Mouse (Mus musculus) MEL (cell line): ENCODE measurements around the gene Bscl2. TPM values are rescaled to one million over a fixed set of nuclear protein-coding genes. Genes with fewer than 3 reads are reported as not detected.
A peak's percentile ranks its signal among the peaks of the same experiment; 100 is the strongest.

ENCODE experiments used
- DNase-seq: peaks from one replicate; pipeline ENCODE4 v3.0.0; 2011; ENCODE audit warnings: low read depth, low spot score
- H3K27ac ChIP-seq: 2 replicates; pipeline ENCODE4 v1.5.1; 2012; ENCODE audit warnings: low read depth, mild to moderate bottlenecking, control low read depth, low read length, moderate library complexity; ENCODE audit not compliant: control insufficient read depth
- H3K27me3 ChIP-seq, 2 experiments: fragments of 150-350 bp in 1 of 2; sonication (generic) in 1 of 2; 2 replicates each; pipeline ENCODE4 v1.6.1; 2012; ENCODE audit warnings: low read length in 2 of 2, mild to moderate bottlenecking in 2 of 2, improper control_type of control experiment in 1 of 2, moderate library complexity in 1 of 2; ENCODE audit not compliant: insufficient read depth in 2 of 2, control insufficient read depth in 1 of 2
- H3K36me3 ChIP-seq, 2 experiments: 2 replicates each; pipeline ENCODE4 v1.6.1; 2012 to 2014; ENCODE audit warnings: low read length in 2 of 2, improper control_type of control experiment in 1 of 2, inconsistent platforms in 1 of 2, mild to moderate bottlenecking in 1 of 2; ENCODE audit not compliant: insufficient read depth in 2 of 2, control insufficient read depth in 1 of 2
- H3K4me1 ChIP-seq, 2 experiments: fragments of 150-350 bp in 1 of 2; sonication (generic) in 1 of 2; 2 replicates each; pipeline ENCODE4 v1.6.1; 2012; ENCODE audit warnings: low read length in 2 of 2, improper control_type of control experiment in 1 of 2, mild to moderate bottlenecking in 1 of 2; ENCODE audit not compliant: insufficient read depth in 2 of 2, control insufficient read depth in 1 of 2
- H3K4me3 ChIP-seq, 2 experiments: fragments of 150-350 bp in 1 of 2; sonication (generic) in 1 of 2; 2 replicates each; pipeline ENCODE4 v1.5.1; 2012; ENCODE audit warnings: low read depth in 2 of 2, low read length in 2 of 2, mild to moderate bottlenecking in 2 of 2, moderate library complexity in 2 of 2, control low read depth in 1 of 2, improper control_type of control experiment in 1 of 2; ENCODE audit not compliant: control insufficient read depth in 1 of 2, insufficient read depth in 1 of 2
- H3K79me2 ChIP-seq: 2 replicates; pipeline ENCODE4 v1.6.1; 2012; ENCODE audit warnings: mild to moderate bottlenecking, low read length, moderate library complexity; ENCODE audit not compliant: control insufficient read depth, poor library complexity, insufficient read depth
- H3K9ac ChIP-seq: 2 replicates; pipeline ENCODE4 v1.6.1; 2012; ENCODE audit warnings: low read depth, mild to moderate bottlenecking, control low read depth, low read length, moderate library complexity; ENCODE audit not compliant: control insufficient read depth, poor library complexity, severe bottlenecking
- H3K9me3 ChIP-seq: fragments of 150-350 bp; sonication (generic); replicated peaks from 2 replicates; pipeline ENCODE4 v1.6.1; 2012; ENCODE audit warnings: mild to moderate bottlenecking, low read length, improper control_type of control experiment, moderate library complexity; ENCODE audit not compliant: insufficient read depth
- CHD1 ChIP-seq: IDR thresholded peaks from 2 replicates; pipeline ENCODE4 v1.6.1; 2012; ENCODE audit warnings: low read depth, mild to moderate bottlenecking, inconsistent platforms, low read length, improper control_type of control experiment
- CHD2 ChIP-seq: IDR thresholded peaks from 2 replicates; pipeline ENCODE4 v1.6.1; 2011; ENCODE audit warnings: low read length, improper control_type of control experiment
- CTCF ChIP-seq, 3 experiments: IDR thresholded peaks in 2 of 3; conservative IDR thresholded peaks in 1 of 3; 2 replicates each; pipeline ENCODE4 v1.5.1; 2011 to 2012; ENCODE audit warnings: low read length in 3 of 3, low read depth in 2 of 3, mild to moderate bottlenecking in 2 of 3, improper control_type of control experiment in 1 of 3, inconsistent platforms in 1 of 3, mixed read lengths in 1 of 3, moderate library complexity in 1 of 3; ENCODE audit not compliant: control insufficient read depth in 1 of 3, insufficient read depth in 1 of 3, poor library complexity in 1 of 3, severe bottlenecking in 1 of 3
- E2F4 ChIP-seq: IDR thresholded peaks from 2 replicates; pipeline ENCODE4 v1.6.1; 2011; ENCODE audit warnings: low read depth, low read length, improper control_type of control experiment, borderline replicate concordance
- ELF1 ChIP-seq: IDR thresholded peaks from 2 replicates; pipeline ENCODE4 v1.6.1; 2014; ENCODE audit warnings: low read depth, mild to moderate bottlenecking, inconsistent platforms, low read length, improper control_type of control experiment, moderate library complexity
- EP300 ChIP-seq, 2 experiments: IDR thresholded peaks; 2 replicates each; pipeline ENCODE4 v1.6.1; 2011; ENCODE audit warnings: improper control_type of control experiment in 2 of 2, low read length in 2 of 2, low read depth in 1 of 2, mild to moderate bottlenecking in 1 of 2
- HCFC1 ChIP-seq: IDR thresholded peaks from 2 replicates; pipeline ENCODE4 v1.6.1; 2012; ENCODE audit warnings: low read depth, mild to moderate bottlenecking, inconsistent platforms, low read length, improper control_type of control experiment, moderate library complexity
- JUND ChIP-seq: IDR thresholded peaks from 2 replicates; pipeline ENCODE4 v1.6.1; 2011; ENCODE audit warnings: low read depth, mild to moderate bottlenecking, improper control_type of control experiment, low read length
- KAT2A ChIP-seq: conservative IDR thresholded peaks from 2 replicates; pipeline ENCODE4 v1.6.1; 2012; ENCODE audit warnings: low read depth, low read length, improper control_type of control experiment, inconsistent platforms
- MAFK ChIP-seq: IDR thresholded peaks from 2 replicates; pipeline ENCODE4 v1.6.1; 2011; ENCODE audit warnings: low read depth, mild to moderate bottlenecking, low read length, improper control_type of control experiment, borderline replicate concordance
- MAZ ChIP-seq: IDR thresholded peaks from 2 replicates; pipeline ENCODE4 v1.6.1; 2012; ENCODE audit warnings: low read depth, mild to moderate bottlenecking, inconsistent platforms, low read length, improper control_type of control experiment
- MXI1 ChIP-seq: IDR thresholded peaks from 2 replicates; pipeline ENCODE4 v1.6.1; 2011; ENCODE audit warnings: mild to moderate bottlenecking, low read depth, low read length, improper control_type of control experiment
- MYB ChIP-seq: IDR thresholded peaks from 2 replicates; pipeline ENCODE4 v1.6.1; 2011; ENCODE audit warnings: mild to moderate bottlenecking, low read depth, low read length, improper control_type of control experiment
- MYC ChIP-seq: IDR thresholded peaks from 2 replicates; pipeline ENCODE4 v1.6.1; 2011; ENCODE audit warnings: low read depth, mild to moderate bottlenecking, low read length, improper control_type of control experiment, moderate library complexity
- NELFE ChIP-seq: IDR thresholded peaks from 2 replicates; pipeline ENCODE4 v1.6.1; 2011; ENCODE audit warnings: low read depth, low read length, improper control_type of control experiment
- NRF1 ChIP-seq: IDR thresholded peaks from 2 replicates; pipeline ENCODE4 v1.6.1; 2014; ENCODE audit warnings: low read depth, mild to moderate bottlenecking, inconsistent platforms, low read length, improper control_type of control experiment, moderate library complexity; ENCODE audit not compliant: poor library complexity, insufficient read depth, severe bottlenecking
- POLR2A ChIP-seq, 2 experiments: IDR thresholded peaks; 2 replicates each; pipeline ENCODE4 v1.6.1; 2011 to 2012; ENCODE audit warnings: low read length in 2 of 2, mild to moderate bottlenecking in 2 of 2, control low read depth in 1 of 2, improper control_type of control experiment in 1 of 2, low read depth in 1 of 2, moderate library complexity in 1 of 2; ENCODE audit not compliant: control insufficient read depth in 1 of 2, insufficient read depth in 1 of 2, poor library complexity in 1 of 2
- POLR2AphosphoS5 ChIP-seq: IDR thresholded peaks from 2 replicates; pipeline ENCODE4 v1.6.1; 2012; ENCODE audit warnings: low read depth, borderline replicate concordance, mild to moderate bottlenecking, inconsistent platforms, low read length, moderate library complexity, mixed read lengths
- RAD21 ChIP-seq: IDR thresholded peaks from 2 replicates; pipeline ENCODE4 v1.6.1; 2011; ENCODE audit warnings: mild to moderate bottlenecking, low read depth, low read length, improper control_type of control experiment
- RCOR1 ChIP-seq: IDR thresholded peaks from 2 replicates; pipeline ENCODE4 v1.6.1; 2012; ENCODE audit warnings: low read depth, mild to moderate bottlenecking, inconsistent platforms, low read length, improper control_type of control experiment
- SMC3 ChIP-seq: IDR thresholded peaks from 2 replicates; pipeline ENCODE4 v1.6.1; 2011; ENCODE audit warnings: low read depth, low read length, improper control_type of control experiment
- TCF12 ChIP-seq: IDR thresholded peaks from 2 replicates; pipeline ENCODE4 v1.6.1; 2014; ENCODE audit warnings: low read depth, mild to moderate bottlenecking, inconsistent platforms, low read length, improper control_type of control experiment, moderate library complexity
- UBTF ChIP-seq: IDR thresholded peaks from 2 replicates; pipeline ENCODE4 v1.6.1; 2012; ENCODE audit warnings: low read depth, mild to moderate bottlenecking, inconsistent platforms, low read length, improper control_type of control experiment, moderate library complexity, borderline replicate concordance; ENCODE audit not compliant: insufficient read depth
- USF1 ChIP-seq: IDR thresholded peaks from 2 replicates; pipeline ENCODE4 v1.6.1; 2014; ENCODE audit warnings: low read depth, mild to moderate bottlenecking, inconsistent platforms, low read length, improper control_type of control experiment, moderate library complexity
- USF2 ChIP-seq, 2 experiments: IDR thresholded peaks; 2 replicates each; pipeline ENCODE4 v1.6.1; 2011 to 2012; ENCODE audit warnings: improper control_type of control experiment in 2 of 2, low read length in 2 of 2, borderline replicate concordance in 1 of 2, inconsistent platforms in 1 of 2, low read depth in 1 of 2, mild to moderate bottlenecking in 1 of 2; ENCODE audit not compliant: insufficient read depth in 1 of 2
- ZC3H11A ChIP-seq: IDR thresholded peaks from 2 replicates; pipeline ENCODE4 v1.6.1; 2012; ENCODE audit warnings: low read depth, mild to moderate bottlenecking, inconsistent platforms, low read length, improper control_type of control experiment
- ZKSCAN1 ChIP-seq: IDR thresholded peaks from 2 replicates; pipeline ENCODE4 v1.6.1; 2012; ENCODE audit warnings: low read depth, mild to moderate bottlenecking, inconsistent platforms, low read length, improper control_type of control experiment, moderate library complexity
- ZMIZ1 ChIP-seq: IDR thresholded peaks from 2 replicates; pipeline ENCODE4 v1.6.1; 2012; ENCODE audit warnings: low read depth, mild to moderate bottlenecking, inconsistent platforms, low read length, improper control_type of control experiment, moderate library complexity
- polyA plus RNA-seq, 2 experiments: library from polyadenylated mRNA; stranded (reverse) in 1 of 2; unstranded in 1 of 2; fragments of >175 nt in 1 of 2; fragments of >200 nt in 1 of 2; gene quantifications; 2 replicates each; pipeline versions ENCODE4 v1.2.1 to v1.2.4; 2012; ENCODE audit warnings: low replicate concordance in 2 of 2, low read depth in 1 of 2; ENCODE audit not compliant: insufficient read length in 2 of 2, insufficient read depth in 1 of 2, missing spikeins in 1 of 2
- total RNA-seq: library from RNA; depleted of rRNA; stranded (reverse); fragments of 300-350 nt; gene quantifications from 2 replicates; pipeline ENCODE4 v1.2.3, GENCODE M21; 2012

Bscl2 gene
- total and polyA plus RNA-seq, 3 experiments = 26.0 to 51.3 TPM; not detected in 1

GRCm38 (mm10) chr19:8887585-8888463 lies 50.6 kb downstream of the Bscl2 start (continued):
- TF ChIP-seq MAFK = peak; percentile 40; the same call in 1 of the 2 replicates
- 0 out of 2 replicates have a peak, but pooled peaks have one; percentile 65 for TF ChIP-seq MAZ
- TF ChIP-seq JUND = no peak
- no peak for TF ChIP-seq USF2 (IDR thresholded peaks at IDR 0.05; ENCODE audit: borderline replicate concordance in 1 of 2, insufficient read depth in 1 of 2, low read depth in 1 of 2, low read length in 2 of 2)
- no peak for TF ChIP-seq USF1
- peak; percentile 97 for TF ChIP-seq MYC
- TF ChIP-seq ZKSCAN1 = no peak
- TF ChIP-seq KAT2A = peak; percentile 65
- TF ChIP-seq NELFE = no peak; the same call in 1 of the 2 replicates
- TF ChIP-seq E2F4 = peak; percentile 74; the same call in 1 of the 2 replicates
- TF ChIP-seq UBTF = no peak
- no peak for TF ChIP-seq ZC3H11A
- no peak; the same call in 1 of the 2 replicates for TF ChIP-seq CHD2
- peak; percentile 78 for TF ChIP-seq ZMIZ1
- peak; percentile 41 to 52; a peak in 3 of 4 replicates for TF ChIP-seq POLR2A (IDR thresholded peaks at IDR 0.05; ENCODE audit: control insufficient read depth in 1 of 2, insufficient read depth in 1 of 2, low read depth in 1 of 2, low read length in 2 of 2, poor library complexity in 1 of 2)
- TF ChIP-seq TCF12 = no peak
- peak; percentile 36; the same call in 1 of the 2 replicates for TF ChIP-seq MYB
- no peak for TF ChIP-seq CTCF (IDR thresholded peaks at IDR 0.05 in 2 of 3, conservative IDR thresholded peaks at IDR 0.05 in 1 of 3; ENCODE audit: control insufficient read depth in 1 of 3, insufficient read depth in 1 of 3, low read depth in 2 of 3, low read length in 3 of 3, poor library complexity in 1 of 3, severe bottlenecking in 1 of 3)
- no peak for TF ChIP-seq EP300 (IDR thresholded peaks at IDR 0.05; ENCODE audit: low read depth in 1 of 2, low read length in 2 of 2)
- TF ChIP-seq CHD1 = peak; percentile 98

DNA sequence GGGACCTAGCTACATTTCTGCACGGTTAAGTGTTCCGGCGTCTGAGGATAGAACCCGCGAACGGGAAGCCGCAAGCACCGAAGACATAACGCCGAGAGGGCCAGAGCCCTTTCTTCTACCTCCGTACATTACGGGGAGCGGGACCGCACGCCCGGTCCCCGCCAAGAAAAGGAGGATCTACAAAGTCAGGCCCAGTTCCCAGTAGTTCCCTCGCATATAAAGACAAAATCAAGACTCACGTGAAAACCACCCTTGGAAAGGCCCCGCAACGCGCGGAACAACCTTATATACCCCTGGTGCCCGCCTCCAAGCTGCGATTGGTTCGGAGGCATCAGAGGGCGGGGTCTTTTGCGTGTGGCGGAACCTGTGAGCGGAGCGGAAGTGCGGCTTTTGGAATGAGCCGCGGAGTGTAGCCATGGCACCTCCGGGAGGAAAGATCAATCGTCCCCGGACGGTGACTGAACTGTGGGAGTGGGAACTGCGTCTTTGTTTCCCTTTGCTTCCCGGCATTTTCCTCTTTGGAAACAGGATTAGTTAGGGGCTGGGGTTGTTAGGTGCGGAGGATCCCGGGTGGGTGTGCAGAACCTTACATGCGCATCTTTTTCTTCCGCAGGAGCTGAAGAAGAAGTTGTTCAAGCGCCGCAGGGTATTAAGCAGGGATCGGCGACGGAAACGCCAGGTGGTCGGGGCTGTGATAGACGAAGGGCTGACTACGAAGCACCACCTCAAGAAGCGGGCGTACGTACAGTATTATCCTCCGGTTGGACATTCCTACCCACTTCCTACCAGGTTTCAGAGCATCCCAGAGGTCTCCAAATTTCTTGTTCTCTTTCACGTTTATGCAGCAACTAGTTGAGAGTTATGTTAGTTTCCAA lies 51.5 kb downstream of the Bscl2 start, which contains the start of the genes 1810009A15Rik and Gm49416:
TSS of gene 1810009A15Rik (plus strand) at position 343 of the 875 bp plus-strand sequence.
TSS of gene Gm49416 (plus strand) at position 416 of the 875 bp plus-strand sequence.
- Histone ChIP-seq H3K36me3 (peaks cover 0 to 32% of the 10 kb centered on the region in 2 experiments; a peak in 2 of 4 replicates), H3K4me1 (peaks cover 0 to 13% of the 10 kb centered on the region in 2 experiments; a peak in 1 of 4 replicates), H3K79me2 (peaks cover 35% of the 10 kb centered on the region), H3K9ac (peak within 1 kb of the TSS; percentile 94), H3K4me3 (peak within 1 kb of the TSS; percentile 75 to 85), H3K27me3 (no peaks in the 10 kb centered on the region), H3K27ac (peak within 1 kb of the TSS; percentile 91), H3K9me3 (no peaks in the 10 kb centered on the region)
- DNase-seq = peak; percentile 98
- TF ChIP-seq RCOR1 (no peak), MXI1 (peak; percentile 75), ZMIZ1 (peak; percentile 95), JUND (no peak), EP300 (IDR thresholded peaks at IDR 0.05; ENCODE audit: low read depth in 1 of 2, low read length in 2 of 2) (no peak), RAD21 (no peak), E2F4 (no peak), SMC3 (no peak), NRF1 (no peak), MAZ (no peak), KAT2A (peak; percentile 58; the same call in 1 of the 2 replicates), ELF1 (peak; percentile 91), POLR2A (IDR thresholded peaks at IDR 0.05; ENCODE audit: control insufficient read depth in 1 of 2, insufficient read depth in 1 of 2, low read depth in 1 of 2, low read length in 2 of 2, poor library complexity in 1 of 2) (peak; percentile 85 to 99; a peak in 3 of 4 replicates), MYB (no peak), UBTF (no peak), TCF12 (peak; percentile 76), HCFC1 (peak; percentile 89), POLR2AphosphoS5 (peak; percentile 78; the same call in 1 of the 2 replicates)
